Mouse (Mus musculus): ENCODE measurements at regions not wholly inside any gene's neighbourhood (a gene's known extent, or its start where the extent isn't known, plus 50 kb on each side); places are given as distances from the start of the nearest gene placed in this dataset.
A peak's percentile ranks its signal among the peaks of the same experiment; 100 is the strongest.

DNA sequence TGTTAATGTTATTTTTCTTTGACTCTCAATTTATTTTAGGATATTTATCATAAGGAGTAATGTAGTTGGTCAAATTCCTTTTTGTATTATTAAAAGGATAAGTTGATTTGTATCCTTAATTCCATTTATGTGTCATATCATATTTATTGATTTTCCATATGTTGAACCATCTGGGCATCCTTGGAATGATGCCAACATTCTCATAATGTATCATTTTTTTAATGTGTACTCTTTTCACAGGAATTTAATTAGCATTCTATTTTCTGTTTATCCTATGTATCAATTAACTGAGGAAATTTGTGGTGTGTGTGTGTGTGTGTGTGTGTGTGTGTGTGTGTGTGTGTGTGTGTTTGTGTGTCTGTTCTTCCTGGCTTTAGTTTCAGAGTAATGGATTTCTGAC is 779.6 kb downstream of the Pcdh7 start:
- H3K4me3 ChIP-seq (ENCODE audit: low read depth, low read length): no peak overlapping the region
- peak; percentile 26 for DNase-seq (ENCODE audit: low spot score)
- no peak for ATAC-seq (ENCODE audit: low FRiP score)
- H3K4me1 ChIP-seq (ENCODE audit: insufficient read depth, low read length): no peaks in the 10 kb centered on the region
- H3K27ac ChIP-seq (ENCODE audit: low read depth, low read length): no peak overlapping the region
- H3K9ac ChIP-seq (replicated peaks; ENCODE audit: low read length, poor library complexity, severe bottlenecking): no peak overlapping the region
- no peaks in the 10 kb centered on the region for H3K27me3 ChIP-seq (ENCODE audit: insufficient read depth, low read length)
- H3K36me3 ChIP-seq (ENCODE audit: insufficient read depth, low read length): no peaks in the 10 kb centered on the region
- H3K9me3 ChIP-seq (ENCODE audit: low read length): no peaks in the 10 kb centered on the region
- H3K4me2 ChIP-seq (ENCODE audit: low read depth, low read length, poor library complexity, severe bottlenecking): no peak overlapping the region
- no peak for TF ChIP-seq CTCF (IDR thresholded peaks at IDR 0.05)

DNA sequence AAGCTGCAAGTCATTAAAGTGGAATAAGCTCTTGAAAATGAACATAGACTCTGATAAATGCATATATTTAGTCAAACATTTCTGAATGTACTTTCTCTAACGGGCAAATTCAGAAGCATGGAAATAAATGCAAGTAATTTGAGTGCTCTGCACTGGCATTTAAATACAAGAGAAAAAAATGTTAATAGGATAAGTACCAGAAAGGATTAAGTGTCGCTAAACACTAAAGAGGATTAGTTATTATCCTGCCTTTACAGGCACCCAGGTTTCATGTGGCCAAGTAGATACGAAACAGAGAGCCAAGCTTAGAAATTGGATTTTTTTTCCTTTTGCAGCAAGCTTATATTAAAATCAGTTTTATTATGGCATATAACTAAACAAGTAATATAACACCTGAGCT is 813.8 kb downstream of the Pcdh7 start:
- H3K27ac ChIP-seq (ENCODE audit: low read depth, low read length): no peak overlapping the region
- no peak overlapping the region for H3K4me3 ChIP-seq (ENCODE audit: low read depth, low read length)
- WGBS: 16% methylated on average over 3 of the region's 3 CpGs
- no peaks in the 10 kb centered on the region for H3K27me3 ChIP-seq (ENCODE audit: insufficient read depth, low read length)
- no peak for TF ChIP-seq CTCF (IDR thresholded peaks at IDR 0.05)
- no peak for ATAC-seq (ENCODE audit: low FRiP score)
- no peak overlapping the region for H3K4me2 ChIP-seq (ENCODE audit: low read depth, low read length, poor library complexity, severe bottlenecking)
- no peak overlapping the region for H3K9ac ChIP-seq (replicated peaks; ENCODE audit: low read length, poor library complexity, severe bottlenecking)
- no peaks in the 10 kb centered on the region for H3K36me3 ChIP-seq (ENCODE audit: insufficient read depth, low read length)
- no peaks in the 10 kb centered on the region for H3K9me3 ChIP-seq (ENCODE audit: low read length)
- no peak for DNase-seq (ENCODE audit: low spot score)
- no peaks in the 10 kb centered on the region for H3K4me1 ChIP-seq (ENCODE audit: insufficient read depth, low read length)

DNA sequence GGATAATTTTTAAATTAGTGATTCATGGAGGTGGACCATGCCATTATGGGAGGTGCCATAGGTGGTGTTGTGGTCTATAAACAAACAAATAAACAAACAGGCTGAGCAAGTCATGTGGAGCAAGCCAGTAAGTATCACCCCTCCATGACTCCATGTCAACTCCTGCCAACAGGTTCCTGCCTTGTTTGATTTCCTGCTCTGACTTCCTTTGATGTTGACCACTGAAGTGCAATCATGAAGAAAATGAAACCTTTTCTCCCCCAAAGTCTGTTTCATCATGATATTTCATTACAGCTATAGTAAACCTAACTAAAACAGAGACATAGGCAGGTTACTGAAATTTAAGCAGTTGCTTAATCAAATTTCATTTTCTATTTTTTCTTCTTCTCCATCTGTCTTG is 839.0 kb downstream of the Pcdh7 start:
- ATAC-seq (ENCODE audit: low FRiP score) (no peak), DNase-seq (ENCODE audit: low spot score) (no peak)
- H3K9ac ChIP-seq (replicated peaks; ENCODE audit: low read length, poor library complexity, severe bottlenecking): no peak overlapping the region
- H3K4me2 ChIP-seq (ENCODE audit: low read depth, low read length, poor library complexity, severe bottlenecking): no peak overlapping the region
- H3K36me3 ChIP-seq (ENCODE audit: insufficient read depth, low read length): no peaks in the 10 kb centered on the region
- H3K4me1 ChIP-seq (ENCODE audit: insufficient read depth, low read length): no peaks in the 10 kb centered on the region
- H3K27me3 ChIP-seq (ENCODE audit: insufficient read depth, low read length): no peaks in the 10 kb centered on the region
- H3K27ac ChIP-seq (ENCODE audit: low read depth, low read length): no peak overlapping the region
- H3K4me3 ChIP-seq (ENCODE audit: low read depth, low read length): no peak overlapping the region
- TF ChIP-seq CTCF (IDR thresholded peaks at IDR 0.05): no peak
- H3K9me3 ChIP-seq (ENCODE audit: low read length): no peaks in the 10 kb centered on the region

DNA sequence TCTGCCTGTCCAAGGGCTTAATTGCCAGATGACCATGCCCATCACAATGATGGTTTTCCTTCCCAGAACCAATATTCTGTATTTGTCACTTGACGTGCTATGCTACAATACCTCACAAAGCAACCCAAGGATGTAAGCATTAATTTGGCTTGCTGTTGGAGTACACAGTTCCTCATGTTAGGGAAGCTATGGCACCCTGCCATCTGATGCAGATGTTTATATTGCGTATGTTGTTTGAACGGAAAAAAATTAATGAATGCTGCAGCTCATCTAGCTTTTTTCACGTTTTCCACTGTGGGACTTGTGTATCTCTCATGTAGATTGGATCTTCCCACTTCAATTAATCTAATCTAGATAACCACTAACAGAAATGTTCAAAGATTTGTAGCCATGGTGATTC is 842.0 kb downstream of the Pcdh7 start:
- no peak for DNase-seq (ENCODE audit: low spot score)
- no peak for TF ChIP-seq CTCF (IDR thresholded peaks at IDR 0.05)
- no peak overlapping the region for H3K4me2 ChIP-seq (ENCODE audit: low read depth, low read length, poor library complexity, severe bottlenecking)
- no peak overlapping the region for H3K4me3 ChIP-seq (ENCODE audit: low read depth, low read length)
- H3K9me3 ChIP-seq (ENCODE audit: low read length): no peaks in the 10 kb centered on the region
- no peak overlapping the region for H3K9ac ChIP-seq (replicated peaks; ENCODE audit: low read length, poor library complexity, severe bottlenecking)
- H3K4me1 ChIP-seq (ENCODE audit: insufficient read depth, low read length): no peaks in the 10 kb centered on the region
- H3K27me3 ChIP-seq (ENCODE audit: insufficient read depth, low read length): no peaks in the 10 kb centered on the region
- no peaks in the 10 kb centered on the region for H3K36me3 ChIP-seq (ENCODE audit: insufficient read depth, low read length)
- 62% methylated on average over 4 of the region's 4 CpGs for WGBS
- no peak overlapping the region for H3K27ac ChIP-seq (ENCODE audit: low read depth, low read length)
- ATAC-seq (ENCODE audit: low FRiP score): no peak

DNA sequence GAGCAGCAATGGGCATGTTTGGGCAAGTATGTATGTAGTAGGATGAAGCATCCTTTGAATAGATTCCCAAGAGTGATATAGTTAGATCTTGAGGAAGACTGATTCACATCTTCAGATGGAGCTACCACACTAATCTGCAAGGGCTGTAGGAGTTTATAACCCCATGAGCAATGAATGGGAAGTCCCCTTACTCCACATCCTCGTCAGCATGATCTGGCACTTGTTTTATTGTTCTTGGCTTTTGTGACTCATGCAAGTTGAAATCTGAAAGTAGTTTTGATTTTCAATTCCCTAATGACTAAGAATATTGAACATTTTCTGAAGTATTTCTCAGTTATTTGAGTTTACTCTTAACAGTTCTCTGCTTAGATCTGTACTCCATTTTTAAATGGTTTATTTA is 882.1 kb downstream of the Pcdh7 start:
- no peak overlapping the region for H3K4me2 ChIP-seq (ENCODE audit: low read depth, low read length, poor library complexity, severe bottlenecking)
- H3K4me1 ChIP-seq (ENCODE audit: insufficient read depth, low read length): no peaks in the 10 kb centered on the region
- no peaks in the 10 kb centered on the region for H3K27me3 ChIP-seq (ENCODE audit: insufficient read depth, low read length)
- H3K4me3 ChIP-seq (ENCODE audit: low read depth, low read length): no peak overlapping the region
- 71% methylated on average over 1 of the region's 1 CpGs for WGBS
- no peak for TF ChIP-seq CTCF (IDR thresholded peaks at IDR 0.05)
- H3K36me3 ChIP-seq (ENCODE audit: insufficient read depth, low read length): no peaks in the 10 kb centered on the region
- ATAC-seq (ENCODE audit: low FRiP score): no peak
- H3K27ac ChIP-seq (ENCODE audit: low read depth, low read length): no peak overlapping the region
- no peak overlapping the region for H3K9ac ChIP-seq (replicated peaks; ENCODE audit: low read length, poor library complexity, severe bottlenecking)
- H3K9me3 ChIP-seq (ENCODE audit: low read length): no peaks in the 10 kb centered on the region
- no peak for DNase-seq (ENCODE audit: low spot score)

DNA sequence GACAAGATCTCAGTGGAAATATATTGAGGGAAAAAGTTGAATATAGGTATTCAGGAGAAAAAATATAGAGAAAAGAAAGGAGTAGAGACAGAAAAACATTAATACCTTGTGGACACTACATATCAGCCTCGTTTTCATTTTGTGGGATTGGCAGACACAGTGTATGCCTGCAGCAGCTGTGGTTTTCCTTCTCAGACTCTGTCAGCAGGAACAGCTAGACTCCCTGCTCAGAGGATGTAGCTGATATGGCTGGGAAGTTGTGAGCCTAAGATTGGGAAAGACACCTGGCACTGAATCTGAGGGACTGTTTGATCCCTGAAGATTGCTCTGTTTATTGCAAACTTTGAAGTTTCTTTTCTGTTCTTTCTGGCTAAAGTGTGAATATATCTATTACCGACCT is 903.8 kb downstream of the Pcdh7 start:
- H3K9ac ChIP-seq (replicated peaks; ENCODE audit: low read length, poor library complexity, severe bottlenecking): no peak overlapping the region
- H3K27ac ChIP-seq (ENCODE audit: low read depth, low read length): no peak overlapping the region

More for the DNA sequence above, 903.8 kb downstream of the Pcdh7 start:
- no peak overlapping the region for H3K4me2 ChIP-seq (ENCODE audit: low read depth, low read length, poor library complexity, severe bottlenecking)
- no peaks in the 10 kb centered on the region for H3K9me3 ChIP-seq (ENCODE audit: low read length)
- H3K36me3 ChIP-seq (ENCODE audit: insufficient read depth, low read length): no peaks in the 10 kb centered on the region
- ATAC-seq (ENCODE audit: low FRiP score): no peak
- no peak overlapping the region for H3K4me3 ChIP-seq (ENCODE audit: low read depth, low read length)
- no peak for DNase-seq (ENCODE audit: low spot score)
- no peak for TF ChIP-seq CTCF (IDR thresholded peaks at IDR 0.05)
- no peaks in the 10 kb centered on the region for H3K27me3 ChIP-seq (ENCODE audit: insufficient read depth, low read length)
- no peaks in the 10 kb centered on the region for H3K4me1 ChIP-seq (ENCODE audit: insufficient read depth, low read length)
- WGBS: 60% methylated on average over 2 of the region's 2 CpGs

All from midbrain, postnatal 0 days (tissue).